Mouse (Mus musculus): Measurements from ENCODE around the gene Brip1. TPM values are rescaled to one million over a fixed set of nuclear protein-coding genes. Genes with fewer than 3 reads are reported as not detected.

The Brip1 gene
- polyA plus RNA-seq, 1 experiment = 1.1 TPM

DNA sequence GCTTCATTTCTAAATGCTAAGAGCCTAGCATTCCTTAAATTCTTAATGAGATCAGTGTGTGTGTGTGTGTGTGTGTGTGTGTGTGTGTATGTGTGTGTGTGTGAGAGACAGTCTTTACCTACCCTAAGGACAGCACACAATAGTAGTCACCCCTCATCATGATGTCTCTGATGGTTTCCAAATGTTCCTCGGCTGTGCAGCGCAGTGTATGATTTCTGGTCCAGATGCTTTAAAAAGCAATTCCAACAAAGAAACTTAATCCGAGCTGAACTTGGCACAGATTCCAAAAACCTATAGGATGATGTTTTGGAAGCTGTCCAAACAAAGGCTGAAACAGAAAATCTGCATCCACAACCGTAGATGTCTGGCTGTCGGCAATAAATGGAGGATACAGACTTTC, 173.0 kb downstream of the Brip1 start:
- Histone ChIP-seq H3K36me3 (ENCODE audit: control insufficient read depth, insufficient read depth, low read length) (no peaks in the 10 kb centered on the region), H3K4me3 (ENCODE audit: control insufficient read depth, low read depth, low read length) (no peak overlapping the region), H3K27me3 (ENCODE audit: control insufficient read depth, insufficient read depth, low read length) (no peaks in the 10 kb centered on the region), H3K4me1 (ENCODE audit: control insufficient read depth, insufficient read depth, low read length) (peaks cover 4% of the 10 kb centered on the region), H3K27ac (ENCODE audit: control insufficient read depth, insufficient read depth, low read depth, low read length) (no peak overlapping the region)
- TF ChIP-seq CTCF (IDR thresholded peaks at IDR 0.05; ENCODE audit: control insufficient read depth, insufficient read depth, insufficient replicate concordance, low read depth, low read length) (no peak), POLR2A (IDR thresholded peaks at IDR 0.05; ENCODE audit: control insufficient read depth, low read depth, low read length) (no peak)

DNA sequence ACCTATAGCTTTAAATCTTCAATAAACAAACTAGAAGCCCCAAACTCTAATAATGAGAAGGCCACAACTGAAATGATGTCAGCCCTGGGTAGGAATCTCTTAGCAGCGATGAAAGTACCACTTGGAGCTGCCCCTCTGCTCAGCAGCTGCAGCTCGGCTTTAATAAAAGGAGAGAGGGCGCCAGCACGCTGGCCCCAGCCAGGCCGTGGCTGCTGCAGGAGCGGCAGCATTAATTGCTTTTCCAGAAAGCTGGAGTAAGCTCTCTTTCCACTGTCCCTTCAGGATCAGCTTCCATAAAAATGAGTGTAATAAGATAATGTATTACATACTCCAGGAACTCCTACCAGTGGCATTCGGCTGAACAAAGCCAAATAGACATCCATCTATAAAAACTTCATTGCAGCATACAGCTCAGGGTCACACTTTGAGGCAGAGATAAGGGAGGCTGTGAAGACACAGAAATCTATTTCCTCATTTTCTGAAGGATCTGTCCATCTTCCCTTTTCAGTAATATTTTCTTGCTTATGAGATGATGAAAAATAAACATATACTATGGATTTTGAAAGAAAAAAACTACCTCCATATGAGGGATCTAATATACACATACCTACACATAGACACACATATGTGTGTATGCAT, 174.3 kb downstream of the Brip1 start:
- Histone ChIP-seq H3K4me1 (ENCODE audit: control insufficient read depth, insufficient read depth, low read length) (peaks cover 4% of the 10 kb centered on the region), H3K27me3 (ENCODE audit: control insufficient read depth, insufficient read depth, low read length) (no peaks in the 10 kb centered on the region), H3K4me3 (ENCODE audit: control insufficient read depth, low read depth, low read length) (no peak overlapping the region), H3K27ac (ENCODE audit: control insufficient read depth, insufficient read depth, low read depth, low read length) (no peak overlapping the region), H3K36me3 (ENCODE audit: control insufficient read depth, insufficient read depth, low read length) (no peaks in the 10 kb centered on the region)
- TF ChIP-seq CTCF (IDR thresholded peaks at IDR 0.05; ENCODE audit: control insufficient read depth, insufficient read depth, insufficient replicate concordance, low read depth, low read length) (no peak), POLR2A (IDR thresholded peaks at IDR 0.05; ENCODE audit: control insufficient read depth, low read depth, low read length) (no peak)

DNA sequence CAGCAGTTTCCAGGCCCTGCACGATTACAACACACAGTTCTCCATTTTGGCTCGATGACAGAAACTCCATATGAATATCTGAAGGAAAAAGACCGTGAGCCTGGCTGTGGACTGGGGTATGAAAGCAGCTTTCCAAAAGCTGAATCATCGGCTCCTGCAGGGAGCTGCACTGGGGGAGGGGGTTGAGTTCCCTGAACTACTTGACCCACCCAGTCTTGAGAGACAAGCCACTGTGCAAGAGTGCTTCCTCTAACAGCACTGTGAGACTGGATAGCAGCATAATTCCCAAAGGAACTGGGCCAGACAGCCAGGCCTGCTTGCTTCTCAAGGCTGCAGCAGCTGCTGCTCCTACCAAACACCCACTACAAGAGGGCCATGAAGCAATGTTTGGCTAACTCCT, 178.6 kb downstream of the Brip1 start:
- Histone ChIP-seq H3K36me3 (ENCODE audit: control insufficient read depth, insufficient read depth, low read length) (no peaks in the 10 kb centered on the region), H3K27me3 (ENCODE audit: control insufficient read depth, insufficient read depth, low read length) (no peaks in the 10 kb centered on the region), H3K4me1 (ENCODE audit: control insufficient read depth, insufficient read depth, low read length) (peaks cover 4% of the 10 kb centered on the region), H3K27ac (ENCODE audit: control insufficient read depth, insufficient read depth, low read depth, low read length) (no peak overlapping the region), H3K4me3 (ENCODE audit: control insufficient read depth, low read depth, low read length) (no peak overlapping the region)
- no peak for TF ChIP-seq POLR2A (IDR thresholded peaks at IDR 0.05; ENCODE audit: control insufficient read depth, low read depth, low read length)
- TF ChIP-seq CTCF (IDR thresholded peaks at IDR 0.05; ENCODE audit: control insufficient read depth, insufficient read depth, insufficient replicate concordance, low read depth, low read length) = no peak

DNA sequence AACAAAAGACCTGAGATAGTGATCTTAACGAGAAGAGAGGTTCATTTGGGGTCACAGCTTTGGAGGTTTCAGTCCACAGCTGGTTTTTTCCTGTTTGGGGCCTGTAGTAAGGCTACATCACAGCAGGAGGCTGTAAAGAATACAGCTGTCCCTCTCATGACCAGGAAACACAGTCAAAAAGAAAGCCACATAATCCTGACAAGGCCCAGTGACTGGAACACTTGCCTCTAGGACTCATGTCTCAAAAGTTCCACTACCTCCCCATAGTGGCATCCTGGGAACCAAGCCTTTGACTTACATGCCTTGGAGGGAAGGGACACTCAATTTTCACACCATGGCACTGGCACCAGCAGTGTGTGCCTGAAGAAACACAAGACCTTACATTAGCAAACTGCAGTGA, 181.0 kb downstream of the Brip1 start:
- Histone ChIP-seq H3K27me3 (ENCODE audit: control insufficient read depth, insufficient read depth, low read length) (no peaks in the 10 kb centered on the region), H3K4me3 (ENCODE audit: control insufficient read depth, low read depth, low read length) (no peak overlapping the region), H3K4me1 (ENCODE audit: control insufficient read depth, insufficient read depth, low read length) (peaks cover under 1% of the 10 kb centered on the region; the same call in 1 of the 2 replicates), H3K36me3 (ENCODE audit: control insufficient read depth, insufficient read depth, low read length) (no peaks in the 10 kb centered on the region), H3K27ac (ENCODE audit: control insufficient read depth, insufficient read depth, low read depth, low read length) (no peak overlapping the region)
- no peak for TF ChIP-seq CTCF (IDR thresholded peaks at IDR 0.05; ENCODE audit: control insufficient read depth, insufficient read depth, insufficient replicate concordance, low read depth, low read length)
- no peak for TF ChIP-seq POLR2A (IDR thresholded peaks at IDR 0.05; ENCODE audit: control insufficient read depth, low read depth, low read length)

DNA sequence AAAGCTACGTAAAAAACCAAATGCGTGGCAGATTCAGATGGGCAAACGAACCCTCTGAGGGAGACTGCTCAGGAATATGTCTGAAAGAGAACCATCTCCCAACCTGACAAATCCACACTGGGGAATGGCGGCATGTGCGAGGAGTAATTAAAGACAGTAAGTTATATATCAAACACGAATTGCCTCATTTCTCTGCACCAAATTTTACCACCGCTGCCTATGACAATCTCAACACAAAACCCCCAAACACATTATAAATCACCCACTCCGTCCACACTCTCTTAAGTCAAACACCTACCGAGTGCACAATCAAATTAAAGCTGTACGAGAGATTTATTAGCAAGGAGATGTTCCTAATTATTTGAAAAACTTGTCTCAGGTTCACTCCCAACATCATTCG, 184.8 kb downstream of the Brip1 start:
- TF ChIP-seq CTCF (IDR thresholded peaks at IDR 0.05; ENCODE audit: control insufficient read depth, insufficient read depth, insufficient replicate concordance, low read depth, low read length) = no peak
- TF ChIP-seq POLR2A (IDR thresholded peaks at IDR 0.05; ENCODE audit: control insufficient read depth, low read depth, low read length) = no peak
- H3K27ac ChIP-seq (ENCODE audit: control insufficient read depth, insufficient read depth, low read depth, low read length) = no peak overlapping the region

DNA sequence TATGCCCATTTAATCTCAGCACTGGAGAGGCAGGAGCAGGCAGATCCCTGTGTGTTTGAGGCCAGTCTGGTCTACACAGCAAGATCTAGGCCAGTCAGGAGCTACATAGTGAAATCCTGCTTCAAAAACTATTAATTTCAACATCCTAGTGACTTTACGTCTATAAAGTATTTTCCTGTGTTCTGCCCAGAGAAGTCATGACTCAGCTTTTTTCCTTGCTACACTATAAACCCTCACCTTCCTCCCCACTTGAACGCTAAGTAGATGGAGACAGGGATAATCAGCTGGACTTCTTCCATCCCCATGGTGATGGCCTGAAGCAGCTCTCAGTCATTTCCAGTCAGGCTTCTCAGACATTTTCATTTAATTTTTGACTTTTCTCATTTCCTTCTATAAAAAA, 187.9 kb downstream of the Brip1 start:
- Histone ChIP-seq H3K36me3 (ENCODE audit: control insufficient read depth, insufficient read depth, low read length) (no peaks in the 10 kb centered on the region), H3K27me3 (ENCODE audit: control insufficient read depth, insufficient read depth, low read length) (no peaks in the 10 kb centered on the region), H3K27ac (ENCODE audit: control insufficient read depth, insufficient read depth, low read depth, low read length) (no peak overlapping the region), H3K4me1 (ENCODE audit: control insufficient read depth, insufficient read depth, low read length) (no peaks in the 10 kb centered on the region), H3K4me3 (ENCODE audit: control insufficient read depth, low read depth, low read length) (no peak overlapping the region)
- TF ChIP-seq POLR2A (IDR thresholded peaks at IDR 0.05; ENCODE audit: control insufficient read depth, low read depth, low read length) (no peak), CTCF (IDR thresholded peaks at IDR 0.05; ENCODE audit: control insufficient read depth, insufficient read depth, insufficient replicate concordance, low read depth, low read length) (no peak)

More for the DNA sequence above, 184.8 kb downstream of the Brip1 start:
- Histone ChIP-seq H3K36me3 (ENCODE audit: control insufficient read depth, insufficient read depth, low read length) (no peaks in the 10 kb centered on the region), H3K4me1 (ENCODE audit: control insufficient read depth, insufficient read depth, low read length) (no peaks in the 10 kb centered on the region), H3K27me3 (ENCODE audit: control insufficient read depth, insufficient read depth, low read length) (no peaks in the 10 kb centered on the region), H3K4me3 (ENCODE audit: control insufficient read depth, low read depth, low read length) (no peak overlapping the region)

DNA sequence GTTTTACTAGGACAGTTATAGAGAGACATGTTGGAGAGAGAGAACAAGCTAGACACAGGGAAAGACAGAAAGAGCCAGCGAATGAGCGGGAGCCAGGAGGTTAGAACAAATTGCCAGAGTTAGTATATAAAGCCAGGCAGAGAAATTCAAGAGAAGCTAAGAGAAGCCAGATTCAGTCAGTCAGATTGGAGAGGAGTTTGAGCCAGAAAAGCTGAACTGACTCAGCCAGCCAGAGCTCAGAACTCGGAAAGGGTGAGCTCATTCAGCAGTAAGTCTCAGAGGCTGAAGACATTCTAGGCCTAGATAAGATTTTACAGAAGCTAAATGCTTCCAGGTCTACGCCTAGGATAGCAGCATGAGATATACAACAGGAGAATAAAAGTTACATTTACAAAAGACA, 190.5 kb downstream of the Brip1 start:
- Histone ChIP-seq H3K4me3 (ENCODE audit: control insufficient read depth, low read depth, low read length) (no peak overlapping the region), H3K4me1 (ENCODE audit: control insufficient read depth, insufficient read depth, low read length) (no peaks in the 10 kb centered on the region), H3K27ac (ENCODE audit: control insufficient read depth, insufficient read depth, low read depth, low read length) (no peak overlapping the region), H3K27me3 (ENCODE audit: control insufficient read depth, insufficient read depth, low read length) (no peaks in the 10 kb centered on the region), H3K36me3 (ENCODE audit: control insufficient read depth, insufficient read depth, low read length) (no peaks in the 10 kb centered on the region)
- no peak for TF ChIP-seq CTCF (IDR thresholded peaks at IDR 0.05; ENCODE audit: control insufficient read depth, insufficient read depth, insufficient replicate concordance, low read depth, low read length)
- no peak for TF ChIP-seq POLR2A (IDR thresholded peaks at IDR 0.05; ENCODE audit: control insufficient read depth, low read depth, low read length)
